Mouse (Mus musculus): Measurements from ENCODE around the gene Aunip.
"Not testable (repeated sequence)": the region's sequence is repeated elsewhere in the genome, so short reads cannot be mapped to it uniquely, and the experiment has no call there.

The Aunip gene

DNA sequence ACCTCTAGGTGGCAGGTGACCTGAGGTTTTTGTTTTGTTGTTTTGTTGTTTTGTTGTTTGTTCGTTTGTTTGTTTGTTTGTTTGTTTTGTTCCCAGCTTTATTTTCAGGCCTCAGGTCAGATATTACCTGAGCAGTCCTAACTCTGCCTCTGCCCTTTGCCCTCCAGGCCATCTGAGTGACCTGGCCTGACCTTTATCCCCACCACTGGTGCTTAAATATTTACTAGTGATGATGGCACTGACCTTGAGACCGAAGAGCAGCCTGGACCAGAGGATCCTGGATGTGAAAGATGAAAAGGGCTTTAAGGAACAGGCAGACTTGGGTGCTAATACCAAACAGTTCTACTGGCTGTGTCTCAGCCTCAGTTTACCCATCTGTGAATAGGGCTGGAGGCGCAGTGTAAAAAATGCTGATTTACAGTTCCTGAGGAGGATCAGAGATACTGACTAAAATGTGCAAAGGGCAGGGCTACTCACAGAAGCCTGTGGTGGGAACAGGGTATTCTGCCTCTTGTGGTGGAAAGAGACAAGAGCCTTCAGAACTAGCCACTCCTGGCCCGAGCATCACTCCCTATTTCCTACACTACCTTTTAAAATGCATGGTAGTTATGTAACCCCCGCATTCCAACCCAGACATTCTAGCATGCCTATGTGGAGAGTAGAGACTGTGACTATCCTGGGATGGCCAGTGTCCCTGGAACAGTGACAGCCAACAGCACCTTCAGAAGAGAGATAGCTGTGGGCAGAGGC, 25.5 kb upstream of the Aunip start:
- DNase-seq = peak in 1 of 2 experiments; percentile 44

DNA sequence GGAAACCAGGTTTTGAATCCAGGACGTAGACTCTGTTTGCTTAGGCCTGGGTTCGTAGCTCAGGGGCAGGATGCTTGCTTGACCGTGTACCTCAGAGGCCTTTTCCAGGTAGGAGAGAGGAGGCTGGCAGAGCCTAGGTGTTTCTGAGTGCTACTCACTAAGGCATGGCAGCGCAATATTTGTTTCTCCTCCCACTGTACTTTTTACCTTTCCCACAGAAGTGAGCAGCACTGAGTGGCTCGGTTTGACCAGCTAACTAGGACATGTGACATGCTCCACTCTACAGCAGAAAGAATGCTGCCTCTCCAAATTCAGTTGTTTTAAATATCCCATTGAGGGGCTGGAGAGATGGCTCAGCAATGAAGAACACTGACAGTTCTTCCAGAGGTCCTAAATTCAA, 22.6 kb upstream of the Aunip start:
- no peak for DNase-seq

DNA sequence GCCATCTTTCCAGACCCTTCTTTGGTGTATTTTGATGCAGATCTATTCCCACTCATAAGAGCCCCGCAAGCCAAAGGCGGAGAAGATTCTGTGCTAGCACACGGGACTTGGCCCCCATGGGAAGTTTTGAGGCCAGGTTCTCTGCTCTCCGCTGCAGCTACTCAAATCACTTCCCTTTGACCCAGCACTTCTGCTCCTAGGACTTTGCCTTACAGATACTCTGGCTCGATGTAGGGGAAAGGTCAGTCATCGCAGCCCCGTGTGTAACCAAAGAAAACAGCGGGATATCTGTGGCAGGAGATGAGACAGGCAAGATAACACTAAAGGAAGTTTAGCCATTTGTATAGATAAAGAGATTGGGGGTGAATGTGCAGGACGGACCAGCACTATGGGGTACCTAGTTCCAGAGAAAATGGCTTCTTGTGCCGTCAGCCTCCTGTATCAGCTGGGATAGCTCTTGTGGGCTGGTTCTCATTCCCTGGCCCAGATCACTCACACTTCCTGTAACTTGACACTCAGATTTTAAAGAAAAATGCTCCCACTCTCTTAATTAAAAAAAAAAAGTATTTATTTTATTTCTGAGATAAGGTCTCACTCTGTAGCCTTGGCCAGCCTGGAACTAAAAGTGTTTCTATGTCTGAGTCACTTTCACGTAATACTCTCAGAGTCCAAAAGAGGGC, 20.7 kb upstream of the Aunip start:
- DNase-seq = no peak

DNA sequence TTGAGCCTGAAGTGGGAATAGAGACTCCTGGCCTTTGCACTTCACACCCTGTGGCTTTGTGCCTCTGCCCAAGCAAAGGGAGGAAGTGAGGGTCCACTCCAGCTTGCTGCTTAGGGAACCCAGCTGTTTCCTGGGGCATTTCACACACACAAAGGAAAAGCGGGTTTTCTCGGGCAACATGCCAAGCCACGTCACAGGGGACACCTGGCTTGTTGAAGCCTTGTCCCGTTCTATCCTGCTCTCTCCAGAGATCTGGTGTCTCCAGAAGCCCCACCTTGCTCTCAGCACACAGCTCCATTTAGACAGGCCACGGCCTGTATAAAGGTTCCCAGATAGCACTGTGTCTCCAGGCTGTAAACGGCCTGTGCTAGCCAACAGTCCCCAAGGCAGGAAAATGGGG, 19.1 kb upstream of the Aunip start:
- no peak for DNase-seq

DNA sequence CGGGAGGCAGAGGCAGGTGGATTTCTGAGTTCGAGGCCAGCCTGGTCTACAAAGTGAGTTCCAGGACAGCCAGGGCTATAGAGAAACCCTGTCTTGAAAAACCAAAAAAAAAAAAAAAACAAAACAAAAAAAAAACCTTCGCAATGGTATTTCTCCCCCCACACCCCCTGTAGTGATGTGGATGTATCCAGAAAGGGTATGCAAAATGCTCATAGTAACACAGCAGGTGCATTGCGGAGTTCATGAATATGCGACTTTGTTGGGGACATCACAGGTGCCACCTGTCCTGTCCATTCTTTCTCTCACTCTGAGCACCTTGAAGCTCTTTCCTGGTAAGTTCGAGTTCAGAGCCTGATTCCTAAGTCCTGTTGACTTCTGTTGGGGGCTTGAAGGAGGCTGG, 16.6 kb upstream of the Aunip start:
- not testable (repeated sequence) for DNase-seq

DNA sequence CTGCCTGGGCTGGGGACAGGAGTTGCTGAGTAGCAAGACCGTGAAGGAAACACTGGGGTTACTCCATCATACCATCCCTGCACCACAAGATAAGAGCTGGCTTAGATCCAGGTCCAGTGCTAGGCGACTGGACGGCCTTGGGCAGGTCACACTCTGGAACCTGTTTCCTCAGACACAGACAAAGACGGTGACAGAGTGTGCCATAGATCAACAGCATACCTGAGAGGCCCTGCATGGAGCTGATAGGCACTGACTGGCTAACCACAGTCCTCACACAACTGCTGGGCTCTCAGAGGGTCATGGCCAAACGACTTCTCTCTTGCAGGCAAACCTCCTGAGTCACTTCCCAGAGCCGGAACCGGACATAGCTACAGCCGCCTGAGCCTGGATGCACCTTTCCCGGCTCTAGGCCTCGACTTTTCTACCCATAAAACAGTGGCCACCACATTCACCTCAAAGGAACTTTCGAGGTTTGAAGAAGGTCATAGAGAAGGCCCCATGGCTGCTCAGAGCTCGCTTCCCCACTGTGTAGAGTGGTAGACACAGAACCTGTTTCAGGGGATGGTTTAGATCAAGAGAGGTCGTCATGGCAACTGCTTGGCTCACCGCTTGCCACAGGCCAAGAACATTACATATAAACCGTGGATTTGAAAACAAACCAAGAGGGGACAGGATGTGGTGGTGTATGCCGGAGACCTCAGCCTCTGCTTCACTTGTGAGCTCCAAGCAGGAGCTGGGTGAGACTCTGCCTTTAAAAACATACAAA, 15.8 kb upstream of the Aunip start:
- no peak for DNase-seq

DNA sequence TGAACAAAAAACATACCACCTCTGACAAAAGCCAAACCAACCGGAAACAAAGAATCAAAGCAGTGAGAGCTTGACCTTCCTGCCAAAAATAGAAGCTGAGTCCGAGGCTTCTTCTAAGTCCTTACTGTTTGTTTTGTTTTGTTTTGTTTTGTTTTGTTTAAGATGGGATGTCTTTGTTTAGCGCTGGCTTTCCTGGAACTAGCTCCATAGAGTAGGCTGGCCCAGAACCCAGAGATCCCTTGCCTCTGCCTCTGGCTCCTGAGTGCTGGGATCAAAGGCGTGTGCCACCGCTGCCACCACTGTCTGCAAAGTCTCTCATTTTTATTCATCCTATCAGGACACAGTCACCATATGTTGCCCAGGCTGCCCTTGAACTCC, 15.3 kb upstream of the Aunip start:
- no peak for DNase-seq

DNA sequence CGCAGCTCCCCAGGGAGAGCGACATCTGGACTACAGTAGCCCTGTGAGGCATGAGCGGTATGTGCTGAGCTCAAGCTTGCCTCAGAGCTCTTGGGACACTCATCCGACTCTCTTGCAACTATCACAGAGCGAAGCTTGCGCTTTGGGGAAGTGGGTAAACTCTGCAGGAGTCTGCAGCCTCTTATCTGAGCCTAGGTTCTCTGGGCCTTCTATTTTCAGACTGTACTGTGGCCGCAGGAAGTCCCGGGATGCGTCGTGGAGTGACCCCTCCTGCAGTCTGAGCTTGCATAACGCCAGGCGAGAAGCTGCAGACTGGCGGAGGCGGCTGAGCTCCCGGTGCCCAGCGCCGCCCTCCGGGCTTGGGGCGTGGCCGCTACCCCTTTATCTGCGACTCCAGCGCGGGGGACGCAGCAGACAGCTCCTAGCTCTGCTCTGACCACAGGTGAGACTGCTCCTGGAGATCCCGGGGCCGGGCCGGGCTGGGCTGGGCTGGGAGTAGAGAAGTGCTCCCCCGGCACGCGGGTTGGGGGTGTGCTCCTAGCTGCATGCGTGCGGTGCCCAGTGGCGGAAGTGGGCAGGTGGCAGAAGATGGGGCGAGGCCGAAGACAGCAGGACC, 14.1 kb upstream of the Aunip start, which contains the start of gene Paqr7:
Gene Paqr7, plus strand, starts transcription at position 103 of the 616 bp plus-strand sequence.
- peak; percentile 82 to 86 for DNase-seq

DNA sequence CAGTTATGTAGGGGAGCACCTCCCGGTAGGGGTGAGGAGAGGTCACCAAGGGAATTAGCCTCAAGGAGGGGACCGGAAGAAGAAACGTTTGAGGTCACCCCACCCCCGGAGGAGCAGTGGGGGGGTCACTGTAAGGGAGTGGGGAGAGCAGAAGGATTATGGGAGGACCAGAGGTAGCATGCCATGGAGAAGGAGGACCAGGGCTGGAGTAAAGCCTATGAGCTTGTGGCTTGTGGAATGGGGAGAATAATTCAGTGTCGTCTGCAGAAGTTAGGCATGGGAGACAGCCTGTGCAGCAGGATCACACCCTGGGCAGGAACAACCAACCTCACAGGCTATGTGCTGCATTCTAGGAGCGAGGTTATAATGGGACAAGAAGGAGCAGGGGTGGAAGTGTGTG, 13.6 kb upstream of the Aunip start:
- no peak for DNase-seq

DNA sequence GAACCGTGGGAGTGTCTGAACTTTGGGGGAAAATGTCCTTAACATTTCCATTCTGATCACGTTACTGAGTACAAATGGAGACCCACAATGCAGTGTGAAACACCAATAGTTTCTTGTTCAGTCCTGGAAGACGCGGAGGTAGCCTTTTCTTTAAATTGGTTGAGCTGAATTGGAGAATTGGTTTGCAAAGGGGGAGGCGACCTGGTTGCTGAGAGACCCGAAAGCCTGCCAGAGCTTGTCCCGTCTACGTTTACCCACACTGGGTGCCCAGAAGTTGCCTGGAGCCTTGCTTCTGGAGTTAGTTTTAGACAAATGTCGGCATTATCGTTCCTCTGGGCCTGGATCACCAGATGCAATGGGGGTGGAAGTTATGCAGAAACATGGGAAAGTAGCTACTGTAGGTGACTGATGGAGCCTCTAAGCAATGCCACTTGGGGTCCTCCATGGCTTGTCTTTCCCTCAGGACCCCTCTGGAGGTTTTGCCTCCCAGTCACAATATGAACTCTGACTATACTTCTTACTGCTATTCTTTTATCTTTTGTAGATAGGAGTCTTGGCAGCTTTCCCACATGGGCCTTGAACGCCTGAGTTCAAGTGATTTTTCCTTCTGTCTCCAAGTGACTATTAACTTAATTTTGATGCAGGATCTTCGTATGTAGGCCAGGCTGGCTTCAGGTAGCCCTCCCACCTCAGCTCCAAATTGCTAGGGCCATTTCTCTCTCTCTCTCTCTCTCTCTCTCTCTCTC, 12.6 kb upstream of the Aunip start:
- no peak for DNase-seq

DNA sequence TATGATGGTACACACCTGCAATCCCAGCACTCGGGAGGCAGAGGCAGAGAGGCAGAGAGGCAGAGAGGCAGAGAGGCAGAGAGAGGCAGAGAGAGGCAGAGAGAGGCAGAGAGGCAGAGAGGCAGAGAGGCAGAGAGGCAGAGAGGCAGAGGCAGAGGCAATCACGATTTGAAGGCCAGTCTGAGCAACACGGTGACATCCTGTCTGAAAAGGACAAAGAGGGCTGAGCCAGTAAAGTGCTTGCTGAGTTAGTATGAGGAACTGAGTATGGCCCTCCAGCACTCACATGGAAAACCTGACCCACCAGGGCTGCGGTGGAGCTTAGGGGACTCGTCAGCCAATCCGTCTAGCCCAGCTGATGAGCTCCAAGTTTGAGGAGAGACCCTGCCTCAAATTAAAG, 11.8 kb upstream of the Aunip start:
- not testable (repeated sequence) for DNase-seq

DNA sequence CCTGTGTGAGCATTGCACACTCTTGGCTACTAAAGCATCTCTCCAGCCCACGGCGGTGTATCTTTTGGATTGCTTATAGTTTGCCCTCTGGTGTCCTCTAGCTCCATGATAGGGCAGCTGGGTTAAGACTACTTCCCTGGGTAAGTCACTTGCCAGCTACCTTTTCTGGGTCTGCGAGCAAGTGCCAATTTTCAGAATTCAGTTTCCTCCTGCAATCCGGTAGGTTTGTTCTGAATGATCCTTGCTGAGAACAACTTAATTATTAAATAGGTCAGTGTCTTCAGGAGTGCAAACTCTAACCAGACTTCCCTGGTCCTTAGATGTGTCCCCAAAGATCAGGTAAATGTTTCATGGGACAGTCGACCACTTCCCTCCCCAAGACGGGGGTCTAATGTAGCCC, 9.7 kb upstream of the Aunip start:
- DNase-seq = no peak

DNA sequence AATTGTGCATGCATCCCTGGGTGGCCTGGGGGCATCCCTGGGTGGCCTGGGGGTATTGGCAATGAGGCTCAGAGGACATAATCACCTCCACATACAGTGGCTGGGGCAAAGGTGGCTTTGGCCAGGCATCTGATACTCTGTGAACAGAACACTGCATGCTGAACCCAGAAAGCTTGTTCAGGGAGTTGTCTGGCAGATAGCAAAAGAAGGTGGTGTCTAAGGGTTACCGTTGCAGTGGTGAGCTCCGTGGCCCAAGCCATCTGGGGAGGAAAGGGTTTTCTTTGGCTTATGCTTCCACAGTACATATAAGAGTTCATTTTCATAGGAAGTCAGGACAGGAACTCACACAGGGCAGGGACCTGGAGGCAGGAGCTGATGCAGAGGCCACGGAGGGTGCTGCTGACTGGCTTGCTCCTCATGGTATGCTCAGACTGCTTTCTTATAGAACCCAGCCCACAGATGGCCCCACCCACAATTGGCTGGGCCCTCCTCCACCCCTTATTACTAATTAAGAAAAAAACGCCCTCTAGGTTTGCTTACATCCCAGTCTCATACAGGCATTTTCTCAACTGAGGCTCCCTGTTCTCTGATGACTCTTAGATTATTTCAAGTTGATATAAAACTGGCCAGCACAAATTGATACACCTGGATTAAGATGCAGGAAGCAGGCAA, 7.0 kb upstream of the Aunip start:
- no peak for DNase-seq

DNA sequence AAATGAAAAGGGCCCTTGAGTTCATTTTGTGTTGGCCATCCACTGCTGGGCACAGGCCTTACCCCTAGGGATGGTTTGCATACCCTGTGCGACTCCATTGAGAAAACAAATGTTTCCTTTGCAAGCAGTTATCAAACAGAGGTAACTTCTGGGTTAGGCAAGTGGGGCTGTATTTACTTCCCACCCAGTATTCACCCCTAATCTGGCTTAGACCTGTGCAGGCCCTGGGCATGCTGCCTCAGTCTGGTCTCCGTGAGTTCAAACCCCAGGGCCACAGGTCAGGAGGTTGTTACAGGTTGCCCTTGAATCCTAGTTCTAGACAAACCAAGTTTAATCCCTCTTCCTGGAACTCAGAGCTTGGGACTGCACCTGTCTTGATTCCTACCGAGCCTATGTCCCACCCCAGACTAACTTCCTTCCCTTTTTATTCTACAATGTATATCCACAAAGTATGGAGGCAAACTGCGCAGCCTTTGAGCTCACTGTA, 5.5 kb upstream of the Aunip start:
- no peak for DNase-seq

DNA sequence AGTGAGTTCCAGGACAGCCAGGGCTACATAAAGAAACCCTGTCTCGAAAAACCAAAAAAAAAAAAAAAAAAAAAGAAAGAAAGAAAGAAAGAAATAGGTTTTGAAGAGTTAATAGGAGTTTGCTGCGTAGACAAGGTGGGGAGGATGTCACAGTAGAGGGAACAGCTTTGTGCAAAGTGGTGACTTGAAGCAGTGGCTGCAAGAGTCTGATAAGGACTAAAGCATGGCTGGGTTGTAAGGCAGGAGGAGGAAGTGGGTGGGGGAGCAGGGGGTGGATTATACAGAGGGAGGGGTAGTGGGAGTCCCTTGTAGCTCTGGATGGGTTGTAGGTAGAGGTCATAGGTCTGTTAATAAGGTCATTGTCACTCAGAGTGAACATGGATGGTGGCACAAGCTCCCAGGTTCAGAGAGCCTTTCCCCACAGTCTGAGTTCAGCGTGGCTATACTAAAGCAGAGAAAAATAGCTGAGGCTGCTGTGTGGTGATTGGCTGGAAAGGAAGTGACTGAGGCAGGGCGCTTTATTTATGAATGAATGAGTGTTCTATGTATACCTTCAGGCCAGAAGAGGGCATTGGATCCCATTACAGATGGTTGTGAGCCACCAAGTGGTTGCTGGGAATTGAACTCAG, 4.7 kb upstream of the Aunip start:
- DNase-seq = no peak

DNA sequence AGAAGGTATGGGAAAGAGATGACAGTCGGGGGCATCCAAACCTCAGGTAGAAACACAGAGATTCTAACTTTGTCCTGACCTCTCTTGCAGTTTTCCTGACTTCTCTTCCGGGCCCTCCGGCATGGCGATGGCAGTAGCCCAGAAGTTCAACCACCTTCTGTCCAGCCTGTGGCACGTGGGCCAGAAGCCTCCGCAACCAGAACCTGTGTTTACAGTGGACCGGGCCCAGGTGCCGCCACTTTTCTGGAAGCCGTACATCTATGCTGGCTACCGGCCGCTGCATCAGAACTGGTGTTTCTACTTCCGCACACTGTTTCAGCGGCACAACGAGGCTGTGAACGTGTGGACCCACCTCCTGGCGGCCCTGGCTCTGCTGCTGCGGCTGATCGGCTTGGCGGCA, 4.1 kb upstream of the Aunip start:
- DNase-seq = no peak

DNA sequence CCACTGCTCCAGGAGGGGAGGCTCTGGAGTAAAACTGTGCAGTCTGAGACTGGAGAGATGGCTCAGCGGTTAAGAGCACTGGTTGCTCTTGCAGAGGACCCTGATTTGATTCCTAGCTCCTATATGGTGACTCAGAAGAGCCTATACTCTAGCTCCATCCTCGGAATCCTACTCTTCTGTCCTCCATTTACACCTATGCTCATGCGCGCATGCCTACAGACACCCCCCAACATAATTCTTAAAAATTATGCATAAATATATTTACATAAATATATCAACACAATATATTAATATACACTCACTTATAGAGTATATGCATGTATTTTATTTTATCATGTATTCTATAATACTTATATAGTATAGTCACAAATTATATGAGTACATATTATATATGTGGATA, 403 bp upstream of the Aunip start:
- DNase-seq = no peak

DNA sequence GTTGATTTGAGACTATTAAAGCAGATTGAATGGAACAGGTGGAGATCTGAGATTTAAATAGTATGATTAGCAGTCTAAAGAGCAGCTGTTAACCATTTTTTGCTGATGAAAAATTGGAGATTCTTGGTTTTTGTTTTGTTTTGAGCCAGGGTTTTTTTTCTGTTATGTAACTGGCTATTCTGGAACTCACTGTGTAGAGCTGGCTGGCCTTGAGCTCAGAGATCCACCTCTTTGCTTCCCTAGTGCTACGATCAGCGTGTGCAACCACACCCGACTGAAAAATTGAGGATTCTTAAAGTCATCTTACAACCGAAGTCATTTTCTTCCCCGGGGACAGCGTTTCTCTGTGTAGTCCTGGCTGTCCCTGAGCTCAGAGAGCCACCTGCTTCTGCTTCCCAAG, 931 bp downstream of the Aunip start:
- no peak for DNase-seq

DNA sequence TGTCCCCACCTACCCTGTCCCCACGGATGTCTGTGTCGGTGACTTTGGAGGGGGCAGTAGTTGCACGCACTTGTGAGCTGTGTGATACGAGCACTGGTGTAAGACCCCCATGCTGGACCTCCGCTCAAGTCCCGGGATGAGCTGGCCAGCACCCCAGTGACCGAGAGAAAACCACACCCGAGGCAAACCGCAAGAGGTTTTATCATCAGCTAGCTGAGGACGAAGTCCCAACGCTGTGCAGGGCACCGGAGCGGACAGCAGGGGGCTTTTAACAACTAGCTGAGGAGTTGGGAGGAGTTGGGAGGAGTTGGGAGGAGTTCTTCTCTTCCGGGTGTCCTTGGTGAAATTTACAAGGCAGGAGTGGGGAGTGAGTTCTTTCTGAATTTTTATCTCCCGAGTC, 2.0 kb downstream of the Aunip start:
- no peak for DNase-seq

DNA sequence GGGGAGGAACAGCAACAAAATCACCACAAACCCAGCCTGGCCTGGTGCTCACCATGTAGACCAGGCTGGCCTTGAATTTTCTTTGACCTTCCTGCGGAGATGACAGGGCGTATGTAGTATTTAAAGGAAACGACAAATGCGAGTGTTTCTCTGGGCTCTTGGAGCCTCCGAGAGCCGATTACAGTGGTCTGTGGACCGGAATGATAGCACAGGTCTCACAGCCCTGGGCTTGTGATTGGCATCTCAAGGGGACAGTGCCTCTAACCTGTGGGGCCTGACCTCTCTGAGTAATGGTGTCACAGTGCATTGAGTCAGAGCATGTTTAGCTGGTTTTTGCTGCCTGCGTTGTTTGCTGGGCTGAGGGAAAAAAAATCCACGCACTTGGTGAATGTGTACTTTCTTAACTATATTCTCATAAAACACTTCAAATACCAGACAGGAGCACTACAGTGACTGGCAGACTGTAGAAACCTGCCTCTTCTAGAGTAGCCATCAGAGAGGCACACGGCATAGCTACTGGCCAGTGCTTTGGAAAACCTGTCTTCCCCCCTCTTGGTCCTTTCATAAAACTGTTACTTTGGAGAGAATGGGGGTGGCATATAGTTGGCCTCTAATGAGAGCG, 3.6 kb downstream of the Aunip start:
- no peak for DNase-seq

DNA sequence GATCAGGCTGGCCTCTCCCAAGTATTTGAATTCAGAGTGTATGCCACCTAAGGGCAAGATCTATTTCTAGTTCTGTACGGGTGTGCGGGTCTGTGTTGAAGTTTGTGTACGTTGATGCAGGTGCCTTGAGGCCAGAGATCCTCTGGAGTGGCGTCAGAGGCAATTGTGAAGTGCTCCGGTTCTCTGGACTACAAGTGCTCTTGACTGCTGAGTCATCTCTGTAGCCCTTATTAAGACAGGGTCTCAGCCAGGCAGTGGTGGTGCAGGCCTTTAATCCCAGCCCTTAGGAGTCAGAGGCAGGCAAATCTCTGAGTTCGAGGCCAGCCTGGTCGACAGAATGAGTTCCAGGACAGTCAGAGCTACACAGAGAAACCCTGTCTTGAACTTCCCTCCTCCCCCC, 4.8 kb downstream of the Aunip start:
- DNase-seq = no peak
